ENCODE assay signal across 11 mouse cellular contexts in the genomic region with DNA sequence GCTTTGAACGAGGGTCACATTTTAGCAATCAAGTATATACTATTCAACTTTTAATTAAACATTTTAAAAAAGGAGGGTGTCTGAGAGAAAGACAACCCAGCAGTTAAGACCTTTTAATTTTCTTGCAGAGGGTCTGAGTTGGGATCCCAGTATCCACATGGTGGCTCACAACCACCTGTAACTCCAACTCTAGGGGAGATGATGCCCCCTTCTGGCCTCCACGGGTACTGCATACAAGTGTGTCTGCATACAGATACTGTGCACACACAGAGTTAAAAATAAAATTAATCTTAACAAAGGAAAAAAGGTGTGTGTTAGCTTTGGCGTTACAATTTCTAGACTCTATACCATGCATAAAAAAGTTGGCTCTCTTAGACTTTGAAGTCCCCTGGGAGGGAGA.
A peak's percentile ranks its signal among the peaks of the same experiment; 100 is the strongest.
DNase-seq lines count a peak whose midpoint lies in the region; TF ChIP-seq lines count a peak whose summit lies in the region.
"Had no signal": no experiment of that assay in that cellular context is flagged by ENCODE, and none has a peak within 500 bp of the region (broad histone marks: within the 10 kb centered on the region; RNA-seq: fewer than 3 reads in every experiment).

No protein-coding gene starts in this region.

- H3K4me1 ChIP-seq in thymus, adult 2 months (replicated peaks; ENCODE audit: control insufficient read depth, insufficient read depth, low read length) = no peaks in the 10 kb centered on the region
- H3K4me1 ChIP-seq: lung, embryonic 15.5 days had no signal

- TF ChIP-seq CTCF in thymus, adult 2 months (IDR thresholded peaks at IDR 0.05; ENCODE audit: borderline replicate concordance, control insufficient read depth, extremely low read depth, insufficient read depth, low read length, poor library complexity) = no peak
- peak; percentile 43; the same call in 1 of the 2 replicates for TF ChIP-seq CTCF in brain, embryonic 14.5 days (IDR thresholded peaks at IDR 0.05; ENCODE audit: borderline replicate concordance, extremely low read depth, insufficient read depth, insufficient read length)

- no peak overlapping the region for H3K27ac ChIP-seq in thymus, adult 2 months (ENCODE audit: control insufficient read depth, insufficient read depth, low read length)
- H3K27ac ChIP-seq: lung, embryonic 15.5 days had no signal

- H3K36me3 ChIP-seq in thymus, adult 2 months (ENCODE audit: control insufficient read depth, insufficient read depth, low read length) = peaks cover 20% of the 10 kb centered on the region
- H3K36me3 ChIP-seq: lung, embryonic 15.5 days had no signal

- peak; percentile 7 for DNase-seq in kidney, adult 9 months
- no peak for DNase-seq in kidney, adult 18-20 months
- DNase-seq in thymus, adult 2 months = peak; percentile 43
- no peak for DNase-seq in thymus, adult 18-20 months
- no peak for DNase-seq in brain, embryonic 14.5 days (ENCODE audit: low read depth)
- peak; percentile 68 for DNase-seq in thymus, postnatal 4 days
- DNase-seq in urinary bladder, adult 18-20 months (ENCODE audit: low spot score in 2 of 2) = no peak
- DNase-seq in gastrocnemius, postnatal 4 days (ENCODE audit: low spot score in 2 of 2) = no peak
- DNase-seq: right cerebral cortex, postnatal 25 days had no signal

- no peaks in the 10 kb centered on the region for H3K27me3 ChIP-seq in thymus, adult 2 months (ENCODE audit: control insufficient read depth, insufficient read depth, low read length)
- H3K27me3 ChIP-seq: lung, embryonic 15.5 days had no signal

- 92% methylated on average over 3 of the region's 3 CpGs for whole genome bisulfite sequencing in thymus, adult 2 months

- no peak overlapping the region for H3K4me3 ChIP-seq in thymus, adult 2 months (ENCODE audit: control insufficient read depth, insufficient read depth, low read length)
- H3K4me3 ChIP-seq: lung, embryonic 15.5 days; myocyte had no signal

- TF ChIP-seq POLR2A in thymus, adult 2 months (IDR thresholded peaks at IDR 0.05; ENCODE audit: control insufficient read depth, extremely low read depth, insufficient read depth, low read length, poor library complexity) = no peak
- no peak for TF ChIP-seq POLR2A in brain, embryonic 14.5 days (IDR thresholded peaks at IDR 0.05; ENCODE audit: borderline replicate concordance, extremely low read depth, insufficient read depth, insufficient read length, poor library complexity, severe bottlenecking)

Comparison
In these comparisons a context has a peak if more than half of its experiments do, and no peak if none do; other contexts are left out.
1. DNase-seq: peak in kidney, adult 9 months (single experiment), thymus, adult 2 months (single experiment) and thymus, postnatal 4 days (single experiment); none in kidney, adult 18-20 months (single experiment), thymus, adult 18-20 months (0 of 2), brain, embryonic 14.5 days (single experiment), urinary bladder, adult 18-20 months (0 of 2) and gastrocnemius, postnatal 4 days (0 of 2).